Mouse (Mus musculus) hindbrain, embryonic 16.5 days (tissue): ENCODE measurements around the gene Psg26. TPM values are rescaled to one million over a fixed set of nuclear protein-coding genes. Genes with fewer than 3 reads are reported as not detected.
"Not testable (repeated sequence)": the region's sequence is repeated elsewhere in the genome, so short reads cannot be mapped to it uniquely, and the experiment has no call there.

Source experiments
- ATAC-seq: fragments of 200-750 bp; cut with Nextera tagmentation; 2 replicates; pipeline ENCODE4 v1.8.0; 2017; ENCODE audit warnings: moderate TSS enrichment, moderate library complexity
- H3K27ac ChIP-seq: fragments of 300-500 bp; sonication (generic); 2 replicates; pipeline ENCODE4 v1.5.1; 2014; ENCODE audit warnings: low read depth, mild to moderate bottlenecking, control low read depth, low read length, moderate library complexity
- H3K27me3 ChIP-seq: fragments of 300-500 bp; sonication (generic); replicated peaks from 2 replicates; pipeline ENCODE4 v1.6.1; 2014; ENCODE audit warnings: low read length; ENCODE audit not compliant: control insufficient read depth, insufficient read depth
- H3K36me3 ChIP-seq: fragments of 300-500 bp; sonication (generic); 2 replicates; pipeline ENCODE4 v1.6.1; 2014; ENCODE audit warnings: mild to moderate bottlenecking, low read length, moderate library complexity, mixed read lengths; ENCODE audit not compliant: control insufficient read depth, insufficient read depth
- H3K4me1 ChIP-seq: fragments of 300-500 bp; sonication (generic); 2 replicates; pipeline ENCODE4 v1.6.1; 2014; ENCODE audit warnings: low read depth, low read length; ENCODE audit not compliant: control insufficient read depth, insufficient read depth
- H3K4me2 ChIP-seq: fragments of 300-500 bp; sonication (generic); 2 replicates; pipeline ENCODE4 v1.6.1; 2014; ENCODE audit warnings: mild to moderate bottlenecking, low read length, control low read depth, moderate library complexity
- H3K4me3 ChIP-seq: fragments of 300-500 bp; sonication (generic); 2 replicates; pipeline ENCODE4 v1.5.1; 2014; ENCODE audit warnings: mild to moderate bottlenecking, low read length, control low read depth, moderate library complexity
- H3K9ac ChIP-seq: fragments of 300-500 bp; sonication (generic); 2 replicates; pipeline ENCODE4 v1.6.1; 2014; ENCODE audit warnings: low read depth, mild to moderate bottlenecking, control low read depth, low read length, moderate library complexity
- H3K9me3 ChIP-seq: fragments of 300-500 bp; sonication (generic); 2 replicates; pipeline ENCODE4 v1.6.1; 2014; ENCODE audit warnings: mild to moderate bottlenecking, low read length, moderate library complexity; ENCODE audit not compliant: control insufficient read depth
- WGBS: fragments of 180-500 bp; shearing (Covaris S2); extraction: QIAGEN DNeasy Blood & Tissue Kit; methylation state at CpG from one replicate; pipeline ENCODE4 v1.1.7; 2014; 5-methylcytosine and 5-hydroxymethylcytosine counted together
- polyA plus RNA-seq: library from polyadenylated mRNA; unstranded; fragments of >200 nt; fragmentation: Nextera tagmentation; extraction: Ambion mirVana; gene quantifications from 2 replicates; pipeline ENCODE4 v1.2.1, GENCODE M21; 2015

Gene Psg26
- not detected in 2 replicates for polyA plus RNA-seq

- no peak within 1 kb of the TSS for H3K4me2 ChIP-seq
- no peaks in the 10 kb centered on the region for H3K27me3 ChIP-seq
- ATAC-seq = no peak
- H3K27ac ChIP-seq = no peak within 1 kb of the TSS
- no peaks in the 10 kb centered on the region for H3K36me3 ChIP-seq
- 62% methylated on average over 1 of the region's 1 CpGs for WGBS
- no peak within 1 kb of the TSS for H3K4me3 ChIP-seq
- peaks cover 16% of the 10 kb centered on the region for H3K9me3 ChIP-seq
- H3K9ac ChIP-seq = no peak within 1 kb of the TSS
- no peaks in the 10 kb centered on the region for H3K4me1 ChIP-seq
These were observed at the start of gene Psg26 for GRCm38 (mm10) chr7:18484077-18484476. Gene Psg26 (minus strand): TSS chr7:18484177.

GRCm38 (mm10) chr7:18533420-18533819 is 49.4 kb upstream of the Psg26 start:
- H3K36me3 ChIP-seq = no peaks in the 10 kb centered on the region
- H3K4me1 ChIP-seq = no peaks in the 10 kb centered on the region
- no peak overlapping the region for H3K27ac ChIP-seq
- H3K4me3 ChIP-seq = no peak overlapping the region
- H3K27me3 ChIP-seq = no peaks in the 10 kb centered on the region
- H3K4me2 ChIP-seq = no peak overlapping the region
- no peak overlapping the region for H3K9ac ChIP-seq
- no peak for ATAC-seq
- H3K9me3 ChIP-seq = peaks cover 3% of the 10 kb centered on the region; the same call in 1 of the 2 replicates
- 59% methylated on average over 3 of the region's 3 CpGs for WGBS

GRCm38 (mm10) chr7:18532169-18532568 is 48.2 kb upstream of the Psg26 start, which contains the start of gene Psg25:
Gene Psg25 (minus strand): TSS chr7:18532269.
- Histone ChIP-seq H3K27ac (no peak within 1 kb of the TSS), H3K27me3 (no peaks in the 10 kb centered on the region), H3K4me2 (no peak within 1 kb of the TSS), H3K9ac (no peak within 1 kb of the TSS), H3K4me1 (no peaks in the 10 kb centered on the region), H3K36me3 (no peaks in the 10 kb centered on the region), H3K9me3 (peaks cover 3% of the 10 kb centered on the region; the same call in 1 of the 2 replicates), H3K4me3 (no peak within 1 kb of the TSS)
- ATAC-seq = no peak
- WGBS = 85% methylated on average over 1 of the region's 1 CpGs

- Histone ChIP-seq H3K4me1 (no peaks in the 10 kb centered on the region), H3K27ac (no peak overlapping the region), H3K4me2 (no peak overlapping the region), H3K36me3 (no peaks in the 10 kb centered on the region), H3K9ac (no peak overlapping the region), H3K27me3 (no peaks in the 10 kb centered on the region), H3K4me3 (no peak overlapping the region), H3K9me3 (no peaks in the 10 kb centered on the region; the same call in 1 of the 2 replicates)
- no peak for ATAC-seq
- WGBS = 94% methylated on average over 8 of the region's 8 CpGs
These were observed 40.7 kb upstream of the Psg26 start for GRCm38 (mm10) chr7:18524668-18525067.

GRCm38 (mm10) chr7:18512848-18513247 is 28.9 kb upstream of the Psg26 start:
- not testable (repeated sequence) for H3K36me3 ChIP-seq, H3K9me3 ChIP-seq, H3K9ac ChIP-seq, ATAC-seq, H3K4me2 ChIP-seq, H3K4me3 ChIP-seq, H3K4me1 ChIP-seq, H3K27me3 ChIP-seq, H3K27ac ChIP-seq

GRCm38 (mm10) chr7:18512417-18512816 is 28.4 kb upstream of the Psg26 start:
- WGBS = 62% methylated on average over 2 of the region's 2 CpGs
- H3K36me3 ChIP-seq, H3K4me2 ChIP-seq, H3K4me3 ChIP-seq, ATAC-seq, H3K27ac ChIP-seq, H3K9ac ChIP-seq, H3K9me3 ChIP-seq, H3K27me3 ChIP-seq, H3K4me1 ChIP-seq: not testable (repeated sequence)

GRCm38 (mm10) chr7:18511479-18511878 is 27.5 kb upstream of the Psg26 start:
- Histone ChIP-seq H3K4me1 (no peaks in the 10 kb centered on the region), H3K4me3 (no peak overlapping the region), H3K27me3 (no peaks in the 10 kb centered on the region), H3K36me3 (no peaks in the 10 kb centered on the region), H3K9me3 (no peaks in the 10 kb centered on the region), H3K27ac (no peak overlapping the region), H3K9ac (no peak overlapping the region), H3K4me2 (no peak overlapping the region)
- ATAC-seq = no peak
- 26% methylated on average over 9 of the region's 9 CpGs for WGBS

GRCm38 (mm10) chr7:18431941-18432340 is 52.0 kb downstream of the Psg26 start, which contains the start of gene Psg28:
Gene Psg28 (minus strand): TSS chr7:18432041.
- H3K4me1 ChIP-seq, ATAC-seq, H3K4me2 ChIP-seq, H3K27me3 ChIP-seq, H3K9me3 ChIP-seq, H3K36me3 ChIP-seq, H3K4me3 ChIP-seq, H3K9ac ChIP-seq, H3K27ac ChIP-seq: not testable (repeated sequence)
- 87% methylated on average over 2 of the region's 2 CpGs for WGBS
